Mouse (Mus musculus) spleen, adult 12 weeks (tissue): ENCODE data around the gene Lrrc4.

Experiments
- DNase-seq: peaks from one replicate; pipeline ENCODE4 v3.0.0; 2022; ENCODE audit warnings: low spot score

The Lrrc4 gene

DNA sequence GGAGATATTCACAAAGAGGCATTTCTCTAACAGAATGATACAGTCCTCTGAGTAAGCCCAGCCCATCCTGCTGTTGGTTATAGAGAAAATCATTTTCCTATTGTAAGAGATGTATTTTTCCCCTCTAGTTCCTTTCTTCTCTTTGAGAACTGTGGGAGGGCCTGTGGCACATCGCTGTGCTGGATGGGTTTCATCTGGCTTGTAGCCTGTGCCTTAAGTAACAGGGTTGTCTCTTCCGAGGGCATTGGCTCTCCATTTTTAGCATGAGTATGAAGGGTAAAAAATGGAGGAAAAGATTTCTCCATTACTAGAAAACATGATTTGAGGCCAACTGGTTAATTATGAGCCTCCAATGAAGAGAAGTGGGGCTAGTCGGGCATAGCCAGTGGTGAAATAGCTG is 216.1 kb downstream of the Lrrc4 start:
- DNase-seq: no peak

DNA sequence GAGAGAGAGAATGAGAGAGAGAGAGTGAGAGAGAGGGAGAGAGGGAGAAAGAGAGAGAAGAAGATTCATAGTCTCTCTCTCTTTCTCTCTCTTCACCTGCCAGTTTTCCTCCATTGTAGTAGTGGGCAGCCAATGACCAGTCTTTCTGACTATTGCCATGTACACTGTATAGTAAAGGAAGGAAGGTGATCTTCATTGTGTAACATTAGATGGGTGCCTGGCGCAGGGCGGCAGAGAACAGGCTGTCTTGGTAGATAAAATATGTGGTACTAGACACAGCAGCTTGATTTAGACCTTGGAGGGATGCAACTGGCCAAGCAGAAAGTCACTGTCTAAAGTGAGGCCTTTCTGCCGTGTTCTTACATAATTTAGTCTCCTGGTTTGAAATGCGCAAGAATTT is 216.7 kb downstream of the Lrrc4 start:
- no peak for DNase-seq

DNA sequence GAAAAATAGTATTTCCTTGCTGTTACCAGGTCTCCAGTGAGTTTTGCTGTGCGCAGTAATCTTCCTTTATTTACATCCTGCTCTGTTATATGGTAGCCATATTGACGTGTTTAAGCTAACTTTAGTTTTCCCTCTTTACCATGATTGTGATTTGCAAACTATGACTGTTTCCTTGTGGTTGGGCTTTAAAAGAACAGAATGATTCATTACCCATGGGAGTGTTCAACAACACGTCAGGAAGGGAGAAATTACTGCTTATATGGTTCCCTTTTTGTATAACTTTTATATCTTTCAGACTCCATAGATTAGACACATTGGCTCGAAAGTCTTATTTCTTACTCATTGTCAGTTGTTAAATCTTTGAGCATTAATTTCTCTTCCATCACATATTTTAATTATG is 218.1 kb downstream of the Lrrc4 start:
- DNase-seq: no peak
